Mouse (Mus musculus): ENCODE results near the gene Crym. TPM values are rescaled to one million over a fixed set of nuclear protein-coding genes. Genes with fewer than 3 reads are reported as not detected.

Crym gene
- polyA plus RNA-seq (2015; fragmentation: Illumina TruSeq; extraction: RNeasy Lipid Tissue Mini Kit (QIAGEN cat#74804); ENCODE audit: insufficient read depth, low read depth, low replicate concordance) = 2.9 TPM

DNA sequence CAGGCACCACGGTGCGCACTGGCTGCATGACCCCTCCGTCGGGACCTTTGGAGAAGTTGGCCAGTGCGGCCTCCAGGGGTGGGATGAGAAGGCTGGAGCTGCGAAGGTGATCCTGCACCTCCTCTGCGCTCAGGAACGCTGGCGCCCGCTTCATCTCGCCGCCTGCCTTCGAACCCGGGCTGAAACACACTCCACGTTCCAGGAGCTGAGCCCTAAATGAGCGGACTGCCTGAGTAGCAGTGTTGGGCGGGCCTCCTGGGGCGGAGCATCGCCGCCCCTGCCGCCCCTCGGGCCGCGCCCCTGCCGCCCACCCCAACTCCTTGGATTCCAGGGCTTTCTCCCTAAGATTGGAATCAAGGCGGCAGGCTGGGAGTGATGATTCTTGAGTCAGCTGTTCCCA lies at the start of gene Crym:
TSS of gene Crym (minus strand) at position 341 of the 400 bp plus-strand sequence.

DNA sequence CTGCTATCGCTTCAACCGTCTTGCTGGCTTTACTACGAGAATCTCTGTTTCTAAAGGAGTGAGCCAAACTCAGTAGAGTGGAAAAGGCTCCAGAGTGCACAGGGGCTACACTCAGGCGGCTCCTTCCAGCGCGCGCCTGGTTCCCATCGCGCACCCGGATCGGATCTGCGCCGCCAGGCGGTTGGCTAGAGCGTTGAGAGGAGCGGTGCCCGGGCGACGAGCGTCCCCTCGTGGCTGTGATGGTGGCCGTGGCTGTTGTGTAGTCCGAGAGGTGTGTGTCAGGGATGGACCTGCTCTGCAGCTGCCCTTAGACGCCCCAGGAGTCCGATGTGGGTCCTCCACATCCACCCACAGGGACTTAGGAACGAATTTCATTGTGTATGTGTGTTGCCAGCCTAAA lies 1.9 kb upstream of the Crym start, which contains the start of gene Abca14:
TSS of gene Abca14 (plus strand) at position 173 of the 400 bp plus-strand sequence.

GRCm38 (mm10) chr7:120173603-120174244 lies 28.2 kb downstream of the Crym start, which contains the start of gene Anks4b:
Anks4b (plus strand) TSS chr7:120173858.

DNA sequence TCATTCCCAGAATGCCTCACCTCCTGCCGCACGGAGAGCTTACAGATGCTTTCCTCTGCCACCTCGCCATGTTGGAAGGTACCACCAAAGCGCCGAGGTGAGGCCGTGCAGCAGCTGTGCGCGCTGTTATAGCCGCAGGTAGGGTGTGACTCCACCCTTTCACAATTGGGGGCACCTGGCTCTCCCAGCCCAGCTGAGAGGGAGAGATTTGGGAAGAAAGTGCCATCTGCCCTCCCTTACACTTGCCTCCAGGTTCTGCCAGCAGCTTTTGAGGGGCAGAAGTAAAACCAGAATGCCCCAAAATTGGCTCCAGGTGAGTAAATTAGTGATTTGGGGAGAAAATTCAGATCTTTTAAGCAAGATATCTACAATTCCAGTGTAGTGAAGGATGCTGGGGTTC lies 56.7 kb downstream of the Crym start, which contains the start of gene Zp2:
TSS of gene Zp2 (minus strand) at position 101 of the 400 bp plus-strand sequence.

Other genes with a start within 250 kb of the Crym start
- not detected for gene Dnah3, start 106.8 kb downstream of the Crym start, polyA plus RNA-seq (2015; fragmentation: Illumina TruSeq; extraction: RNeasy Lipid Tissue Mini Kit (QIAGEN cat#74804); ENCODE audit: insufficient read depth, low read depth, low replicate concordance)
- 9.1 TPM for gene Tmem159, start 99.8 kb downstream of the Crym start, polyA plus RNA-seq (2015; fragmentation: Illumina TruSeq; extraction: RNeasy Lipid Tissue Mini Kit (QIAGEN cat#74804); ENCODE audit: insufficient read depth, low read depth, low replicate concordance)
- gene Zp2, start 56.8 kb downstream of the Crym start, polyA plus RNA-seq (2015; fragmentation: Illumina TruSeq; extraction: RNeasy Lipid Tissue Mini Kit (QIAGEN cat#74804); ENCODE audit: insufficient read depth, low read depth, low replicate concordance) = not detected
- 0.94 TPM for gene Anks4b, start 28.3 kb downstream of the Crym start, polyA plus RNA-seq (2015; fragmentation: Illumina TruSeq; extraction: RNeasy Lipid Tissue Mini Kit (QIAGEN cat#74804); ENCODE audit: insufficient read depth, low read depth, low replicate concordance)
- gene Abca14, start 1.9 kb upstream of the Crym start, polyA plus RNA-seq (2015; fragmentation: Illumina TruSeq; extraction: RNeasy Lipid Tissue Mini Kit (QIAGEN cat#74804); ENCODE audit: insufficient read depth, low read depth, low replicate concordance) = not detected
- gene Abca15, start 126.6 kb upstream of the Crym start, polyA plus RNA-seq (2015; fragmentation: Illumina TruSeq; extraction: RNeasy Lipid Tissue Mini Kit (QIAGEN cat#74804); ENCODE audit: insufficient read depth, low read depth, low replicate concordance) = not detected
- not detected for gene Abca16, start 207.5 kb upstream of the Crym start, polyA plus RNA-seq (2015; fragmentation: Illumina TruSeq; extraction: RNeasy Lipid Tissue Mini Kit (QIAGEN cat#74804); ENCODE audit: insufficient read depth, low read depth, low replicate concordance)